In genomic region chr2:109960246-109960645, GRCm38 (mm10) we compare ENCODE assay signal across 13 mouse cellular contexts. TPM values are rescaled to one million over a fixed set of nuclear protein-coding genes. Genes with fewer than 3 reads are reported as not detected.
DNase-seq lines count a peak whose midpoint lies in the region; ATAC-seq and TF ChIP-seq lines count a peak whose summit lies in the region.
"Had no signal": no experiment of that assay in that cellular context is flagged by ENCODE, and none has a peak within 500 bp of the region (broad histone marks: within the 10 kb centered on the region; RNA-seq: fewer than 3 reads in every experiment).

No protein-coding gene starts in this region.

- H3K4me1 ChIP-seq in forebrain, embryonic 14.5 days (ENCODE audit: control insufficient read depth, insufficient read depth, low read length): peaks cover 6% of the 10 kb centered on the region; the same call in 1 of the 2 replicates
- no peaks in the 10 kb centered on the region; the same call in 1 of the 2 replicates for H3K4me1 ChIP-seq in hindbrain, postnatal 0 days (ENCODE audit: insufficient read depth, low read length)
- no peaks in the 10 kb centered on the region; the same call in 1 of the 2 replicates for H3K4me1 ChIP-seq in lung, adult 2 months (ENCODE audit: control insufficient read depth, insufficient read depth, low read length)

- DNase-seq in layer of hippocampus, adult 9-10 months (ENCODE audit: low spot score): peak; percentile 29
- no peak for DNase-seq in layer of hippocampus, postnatal 36 days
- peak; percentile 74 for DNase-seq in Muller cell, postnatal 12 days (ENCODE audit: inconsistent ontology term)
- DNase-seq in forebrain, embryonic 14.5 days (ENCODE audit: low spot score): peak; percentile 94
- peak; percentile 34 for DNase-seq in hindbrain, postnatal 0 days (ENCODE audit: low spot score)
- DNase-seq in lung, adult 2 months: no peak
- no peak for DNase-seq in cerebellum, adult 8-10 months
- DNase-seq in kidney, adult 8-10 months: no peak
- DNase-seq: lung, embryonic 14.5 days had no signal

- H3K4me2 ChIP-seq in forebrain, embryonic 14.5 days (ENCODE audit: low read length): no peak overlapping the region
- no peak overlapping the region for H3K4me2 ChIP-seq in hindbrain, postnatal 0 days (ENCODE audit: low read depth, low read length)
- H3K4me2 ChIP-seq: heart, embryonic 12.5 days; lung, embryonic 14.5 days had no signal

- no peaks in the 10 kb centered on the region for H3K9me3 ChIP-seq in forebrain, embryonic 14.5 days (replicated peaks; ENCODE audit: control insufficient read depth, low read length)
- H3K9me3 ChIP-seq in hindbrain, postnatal 0 days (ENCODE audit: low read length): no peaks in the 10 kb centered on the region
- H3K9me3 ChIP-seq: heart, embryonic 12.5 days; limb, embryonic 13.5 days had no signal

- H3K4me3 ChIP-seq in forebrain, embryonic 14.5 days (ENCODE audit: low read depth, low read length): no peak overlapping the region
- H3K4me3 ChIP-seq in hindbrain, postnatal 0 days (ENCODE audit: low read length): no peak overlapping the region
- no peak overlapping the region for H3K4me3 ChIP-seq in lung, adult 2 months (replicated peaks; ENCODE audit: extremely low read depth, low read depth, low read length)
- H3K4me3 ChIP-seq: heart, embryonic 12.5 days; limb, embryonic 13.5 days had no signal

- no peaks in the 10 kb centered on the region for H3K36me3 ChIP-seq in forebrain, embryonic 14.5 days (ENCODE audit: control insufficient read depth, insufficient read depth, low read length)
- H3K36me3 ChIP-seq in hindbrain, postnatal 0 days (ENCODE audit: insufficient read depth, low read length): no peaks in the 10 kb centered on the region
- H3K36me3 ChIP-seq: heart, embryonic 12.5 days; limb, embryonic 13.5 days had no signal

- no peak overlapping the region for H3K27ac ChIP-seq in forebrain, embryonic 14.5 days (ENCODE audit: low read depth, low read length)
- no peak overlapping the region for H3K27ac ChIP-seq in hindbrain, postnatal 0 days
- H3K27ac ChIP-seq: kidney, postnatal 0 days had no signal

- ATAC-seq in forebrain, embryonic 14.5 days: peak; percentile 98
- peak; percentile 51; the same call in 1 of the 2 replicates for ATAC-seq in hindbrain, postnatal 0 days
- ATAC-seq: activated CD4-positive, CD25-positive, alpha-beta regulatory T cell, adult 4 months had no signal

- WGBS in forebrain, embryonic 14.5 days: 5% methylated on average over 3 of the region's 3 CpGs
- WGBS in hindbrain, postnatal 0 days: 21% methylated on average over 3 of the region's 3 CpGs
- WGBS in lung, adult 2 months: 73% methylated on average over 3 of the region's 3 CpGs

- peaks cover 56% of the 10 kb centered on the region for H3K27me3 ChIP-seq in forebrain, embryonic 14.5 days (replicated peaks; ENCODE audit: control insufficient read depth, insufficient read depth, low read length)
- H3K27me3 ChIP-seq in hindbrain, postnatal 0 days (ENCODE audit: insufficient read depth, low read length): no peaks in the 10 kb centered on the region
- H3K27me3 ChIP-seq: heart, embryonic 12.5 days; limb, embryonic 13.5 days had no signal

- H3K9ac ChIP-seq in forebrain, embryonic 14.5 days (ENCODE audit: low read length): no peak overlapping the region
- no peak overlapping the region for H3K9ac ChIP-seq in hindbrain, postnatal 0 days (replicated peaks; ENCODE audit: low read length)
- H3K9ac ChIP-seq: heart, embryonic 12.5 days; limb, embryonic 13.5 days; lung, embryonic 14.5 days had no signal

- no peak for TF ChIP-seq CTCF in hindbrain, postnatal 0 days (IDR thresholded peaks at IDR 0.05; ENCODE audit: low read depth)
- no peak for TF ChIP-seq CTCF in lung, adult 2 months (IDR thresholded peaks at IDR 0.05; ENCODE audit: insufficient read depth, low read length)

- TF ChIP-seq POLR2A in lung, adult 2 months (IDR thresholded peaks at IDR 0.05; ENCODE audit: borderline replicate concordance, extremely low read depth, low read depth, low read length): no peak

RNA-seq across cellular contexts. Expression of gene Lgr4, which starts 42.8 kb away (rescaled TPM):
- total RNA-seq in layer of hippocampus, postnatal 36 days (2021): 10 to 100 TPM; 32.7 to 34.3 TPM
- 4.5 and 4.7 TPM in 2 replicates for polyA plus RNA-seq in forebrain, embryonic 14.5 days (2014; fragmentation: Nextera tagmentation; extraction: Ambion mirVana)
- 27.9 and 28.2 TPM in 2 replicates for total RNA-seq in hindbrain, postnatal 0 days (2014; rRNA removed)
- 9.0 and 9.8 TPM in 2 replicates for polyA plus RNA-seq in hindbrain, postnatal 0 days (2015; fragmentation: Nextera tagmentation; extraction: Ambion mirVana)
- polyA plus RNA-seq in lung, adult 2 months (2012; rRNA removed): 5.1 and 6.6 TPM in 2 replicates

RNA-seq across cellular contexts. Expression of gene Ccdc34, which starts 57.4 kb away (rescaled TPM):
- 10 to 100 TPM; 17.3 to 20.1 TPM for total RNA-seq in layer of hippocampus, postnatal 36 days (2021)
- 35.8 and 39.2 TPM in 2 replicates for polyA plus RNA-seq in forebrain, embryonic 14.5 days (2014; fragmentation: Nextera tagmentation; extraction: Ambion mirVana)
- 15.8 and 18.6 TPM in 2 replicates for total RNA-seq in hindbrain, postnatal 0 days (2014; rRNA removed)
- 30.2 and 32.3 TPM in 2 replicates for polyA plus RNA-seq in hindbrain, postnatal 0 days (2015; fragmentation: Nextera tagmentation; extraction: Ambion mirVana)
- 3.9 and 4.0 TPM in 2 replicates for polyA plus RNA-seq in lung, adult 2 months (2012; rRNA removed)

Comparison
In these comparisons a context has a peak if more than half of its experiments do, and no peak if none do; other contexts are left out.
1. DNase-seq: peak in layer of hippocampus, adult 9-10 months (single experiment), Muller cell, postnatal 12 days (single experiment), forebrain, embryonic 14.5 days (single experiment) and hindbrain, postnatal 0 days (single experiment); none in layer of hippocampus, postnatal 36 days (0 of 2), lung, adult 2 months (single experiment), cerebellum, adult 8-10 months (single experiment) and kidney, adult 8-10 months (0 of 2).